Mouse (Mus musculus): ENCODE data around the gene Zbtb38.
A peak's percentile ranks its signal among the peaks of the same experiment; 100 is the strongest.

Zbtb38 gene

DNA sequence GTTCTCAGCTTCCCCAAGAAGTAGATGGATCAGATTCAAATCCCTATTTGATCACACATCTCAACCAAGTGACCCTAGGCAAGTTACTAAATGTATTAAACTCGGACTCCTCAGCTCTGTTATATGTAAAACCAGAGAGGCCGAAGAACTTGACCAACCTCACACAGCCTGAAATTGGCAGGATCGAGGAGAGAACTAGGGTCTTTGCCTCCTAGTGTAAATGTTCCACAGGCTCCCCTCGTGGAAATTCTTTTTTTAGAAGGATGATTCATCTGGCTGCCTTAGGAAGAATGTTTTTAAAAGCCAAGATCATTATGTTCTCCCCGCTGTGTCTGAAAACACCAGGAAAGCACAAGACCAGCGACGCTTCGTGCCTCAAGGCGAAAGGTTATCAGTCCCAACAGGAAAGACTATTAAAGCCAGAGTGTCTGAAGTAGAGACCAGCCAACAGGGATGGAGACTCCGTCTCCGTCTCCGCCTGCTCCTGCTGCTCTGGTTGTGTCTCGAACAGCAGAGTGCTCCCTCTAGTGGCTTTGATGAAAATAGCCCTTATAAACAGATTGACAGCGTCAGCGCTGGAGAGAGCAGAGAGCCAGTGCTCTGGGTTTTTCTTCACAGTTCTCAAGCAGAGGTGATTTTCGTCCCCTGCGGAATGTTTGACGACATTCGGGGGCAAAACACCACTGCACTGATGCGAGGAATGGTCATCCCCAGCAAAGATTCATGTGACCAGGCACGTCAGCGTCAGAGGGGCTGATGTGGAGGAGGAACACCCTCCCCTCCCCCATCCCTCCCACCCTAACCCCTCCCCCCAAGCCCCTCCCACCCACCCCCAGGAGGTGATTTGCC, 6.3 kb upstream of the Zbtb38 start:
- peak; percentile 32 to 34 for DNase-seq (ENCODE audit: low read depth in 1 of 2, low spot score in 2 of 2)

DNA sequence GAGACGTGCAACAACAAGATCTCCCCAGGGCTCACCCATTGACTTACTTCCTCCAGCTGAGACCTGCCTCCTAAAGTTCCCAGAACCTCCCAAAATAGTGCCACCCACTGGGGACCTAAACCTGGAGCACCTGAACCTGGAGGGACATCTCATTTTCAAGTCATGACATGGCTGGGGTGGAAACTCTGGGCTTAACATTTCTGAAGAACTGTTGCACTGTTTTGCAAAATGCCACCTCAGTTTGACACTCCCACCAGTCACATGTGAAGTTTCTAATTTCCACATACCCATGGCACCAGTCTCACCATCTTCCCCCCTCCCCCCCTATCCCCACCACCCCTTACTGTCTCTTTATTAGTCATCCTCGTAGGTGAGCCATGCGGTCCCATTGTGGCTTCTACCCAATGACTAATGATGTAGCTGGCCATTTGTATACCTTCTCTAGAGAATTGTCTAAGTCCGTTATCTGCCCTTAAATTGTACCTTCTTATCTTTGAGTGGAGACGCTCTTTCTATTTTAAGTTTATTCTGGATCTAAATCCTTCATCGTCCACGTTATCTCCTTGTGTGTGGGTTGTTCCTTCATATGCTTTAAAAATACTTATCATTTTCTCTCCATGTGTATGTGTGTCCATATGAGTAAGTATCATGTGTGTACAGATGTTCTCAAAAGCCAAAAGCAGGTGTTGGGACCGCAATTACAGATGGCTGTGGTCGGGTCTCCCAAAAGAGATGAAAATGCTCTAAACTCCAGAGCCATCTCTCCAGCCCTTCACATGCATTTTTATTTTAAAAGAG, 4.2 kb upstream of the Zbtb38 start:
- DNase-seq (ENCODE audit: low read depth in 1 of 2, low spot score in 2 of 2), result no peak

DNA sequence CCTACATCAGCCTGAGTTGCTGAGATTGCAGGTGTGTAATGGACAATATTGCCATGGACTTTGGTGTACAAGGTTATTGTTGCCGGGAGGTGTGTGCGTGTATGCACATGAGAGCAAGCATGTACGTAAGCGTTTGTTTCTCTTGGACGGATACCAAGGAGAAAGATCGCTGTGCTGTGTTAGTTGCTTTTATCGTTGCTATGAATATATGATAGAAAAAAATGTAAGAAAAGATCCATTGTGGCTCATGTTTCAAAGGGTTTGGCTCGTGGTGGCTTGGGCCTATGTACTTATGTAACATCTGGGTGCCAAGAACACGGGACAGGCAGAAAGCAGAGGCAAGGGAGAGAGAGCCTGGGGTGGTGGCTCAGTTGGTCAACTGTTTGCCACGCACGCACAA, 3.1 kb upstream of the Zbtb38 start:
- no peak for DNase-seq (ENCODE audit: low read depth in 1 of 2, low spot score in 2 of 2)

DNA sequence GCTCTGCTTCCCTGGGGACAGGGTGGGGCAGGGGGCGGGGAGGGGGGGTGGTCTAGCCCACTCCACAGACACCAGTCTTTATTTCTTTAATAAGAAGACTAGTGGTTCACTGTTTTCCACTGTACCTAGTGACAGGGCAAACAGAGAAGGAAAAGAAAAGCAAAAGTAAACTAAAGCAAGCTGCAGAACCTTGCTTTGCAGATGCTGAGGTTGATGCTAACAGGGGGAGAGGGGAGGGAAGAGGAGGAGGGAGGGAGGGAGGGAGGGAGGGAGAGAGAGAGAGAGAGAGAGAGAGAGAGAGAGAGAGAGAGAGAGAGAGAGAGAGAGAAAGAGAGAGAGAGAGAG, 2.0 kb upstream of the Zbtb38 start:
- DNase-seq (ENCODE audit: low read depth in 1 of 2, low spot score in 2 of 2), result no peak

DNA sequence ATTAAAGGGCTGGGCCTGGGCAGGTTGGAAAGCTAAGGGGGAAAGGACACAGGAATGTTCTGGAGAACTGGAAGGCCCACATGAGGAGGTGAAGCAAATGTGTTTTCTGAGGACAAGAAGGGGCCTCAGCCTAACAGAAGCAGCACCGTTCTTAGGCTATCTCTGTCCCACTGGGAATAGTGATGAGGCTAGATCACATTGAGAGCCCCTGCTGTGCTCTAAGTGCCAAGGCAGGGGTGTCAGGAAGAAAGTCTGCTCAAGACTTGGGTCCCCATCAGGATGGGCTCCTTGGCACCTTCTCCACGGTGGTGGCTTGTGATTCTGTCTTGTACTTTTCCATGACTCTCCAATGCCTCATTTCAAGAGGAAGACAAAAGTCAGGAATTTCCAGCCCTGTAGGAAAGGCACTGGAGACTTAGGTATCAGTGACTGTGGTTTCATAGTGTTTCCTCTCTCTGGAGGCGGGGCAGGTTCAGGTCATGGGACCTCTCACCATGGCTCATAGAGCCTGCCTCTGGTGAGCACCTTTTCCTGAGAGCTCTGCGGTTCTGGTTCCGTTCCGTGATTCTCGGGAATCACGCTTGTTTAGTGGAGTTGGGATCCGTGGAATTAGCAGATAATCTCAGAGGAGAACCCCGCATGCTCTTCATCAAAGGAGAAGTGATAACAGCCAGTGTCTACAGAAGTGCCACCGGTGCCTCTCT, 1.4 kb upstream of the Zbtb38 start:
- DNase-seq (ENCODE audit: low read depth in 1 of 2, low spot score in 2 of 2), result no peak

DNA sequence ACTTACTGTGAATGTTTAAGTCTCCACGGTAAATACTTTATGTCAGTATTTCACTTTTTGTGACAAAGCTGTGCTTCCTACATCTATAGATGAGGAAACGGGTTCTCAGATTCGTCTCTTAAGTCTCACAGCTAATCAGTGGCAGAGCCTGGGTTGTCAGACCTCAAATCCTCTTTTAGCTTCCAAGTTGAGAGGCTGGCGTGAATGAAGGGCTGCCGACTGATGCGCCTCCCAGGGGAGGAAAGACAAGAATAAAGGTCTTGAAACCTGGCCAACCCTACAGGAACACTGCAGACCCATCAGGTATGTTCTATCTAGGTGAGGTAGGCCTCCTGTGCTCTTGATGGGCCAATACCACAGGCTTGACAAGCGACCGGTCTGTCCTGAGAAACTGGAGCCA, 761 bp upstream of the Zbtb38 start:
- DNase-seq (ENCODE audit: low read depth in 1 of 2, low spot score in 2 of 2), result no peak

DNA sequence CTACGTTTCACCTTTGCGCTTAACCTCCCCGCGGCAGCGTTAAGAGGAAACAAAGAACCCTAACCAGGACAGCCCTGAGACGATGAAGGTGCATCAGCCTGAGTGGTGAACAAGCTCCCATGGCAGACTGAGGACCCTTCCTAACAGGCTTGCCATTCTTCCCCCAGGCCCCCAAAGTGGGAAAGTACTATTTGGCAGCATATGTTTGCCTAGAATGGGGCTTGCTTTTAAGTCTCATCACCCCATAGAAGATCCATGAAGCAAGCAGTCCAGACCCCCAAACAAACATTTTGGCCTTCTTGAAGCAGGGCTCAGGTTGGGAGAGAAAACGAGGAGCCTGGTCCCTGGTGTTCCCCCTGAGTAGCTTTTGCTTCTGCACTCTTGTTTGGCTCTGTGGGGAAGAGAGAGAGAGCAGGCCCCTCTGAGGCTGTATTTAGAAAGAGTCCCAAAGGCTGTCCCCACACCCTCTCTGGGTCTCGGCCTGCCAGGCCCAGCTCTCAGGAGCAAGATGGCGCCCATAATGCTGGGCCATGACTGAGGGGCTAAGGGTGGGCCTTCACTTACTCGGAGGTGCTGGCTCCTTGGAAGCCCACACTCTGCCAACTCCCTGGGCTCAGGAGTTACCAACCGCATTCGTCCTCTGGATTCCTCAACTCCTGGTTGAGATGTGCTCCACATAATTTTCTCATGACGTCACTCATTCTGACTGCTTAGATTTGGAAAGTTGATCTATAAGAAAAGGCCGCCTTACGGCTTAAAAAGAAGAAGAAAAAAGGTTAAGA, 619 bp downstream of the Zbtb38 start:
- no peak for DNase-seq (ENCODE audit: low read depth in 1 of 2, low spot score in 2 of 2)

DNA sequence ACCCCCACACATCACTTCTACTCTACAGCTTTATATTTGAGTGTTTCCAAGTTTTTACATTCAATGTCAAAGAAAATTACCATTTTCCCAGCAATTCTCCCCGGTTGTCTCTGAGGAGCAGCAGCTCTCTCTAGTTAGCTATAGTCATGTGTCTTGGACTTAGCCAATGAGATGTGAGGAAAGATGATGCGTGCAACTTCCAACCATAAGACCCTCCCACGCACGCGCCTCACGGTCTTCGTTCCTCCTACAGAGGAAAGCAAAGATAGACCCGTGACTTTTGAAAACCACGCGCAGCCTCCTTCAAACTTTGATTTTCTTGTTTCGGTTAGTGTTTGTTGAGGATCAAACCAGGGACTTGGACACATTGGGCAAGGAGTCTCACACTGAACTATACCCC, 2.0 kb downstream of the Zbtb38 start:
- DNase-seq (ENCODE audit: low read depth in 1 of 2, low spot score in 2 of 2), result no peak

DNA sequence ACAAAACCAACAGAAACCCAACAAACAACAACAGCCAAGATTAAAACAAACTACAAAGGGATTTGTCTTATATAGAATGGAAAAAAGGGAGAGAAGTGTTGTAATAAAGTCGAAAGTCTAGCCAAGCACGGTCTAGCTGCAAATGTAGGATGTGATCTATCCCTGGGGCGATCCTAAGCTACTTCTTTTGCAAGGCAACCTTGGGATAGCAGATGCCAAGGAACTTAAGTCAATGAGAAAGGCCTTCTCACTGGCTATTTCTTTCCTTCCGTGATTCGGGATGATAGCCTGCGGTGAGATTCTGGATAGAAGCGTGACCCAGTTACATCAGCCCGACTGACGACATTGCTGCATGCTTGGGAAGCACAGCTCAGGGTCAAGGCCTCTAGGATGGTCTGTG, 6.1 kb downstream of the Zbtb38 start:
- DNase-seq (ENCODE audit: low read depth in 1 of 2, low spot score in 2 of 2), result no peak

DNA sequence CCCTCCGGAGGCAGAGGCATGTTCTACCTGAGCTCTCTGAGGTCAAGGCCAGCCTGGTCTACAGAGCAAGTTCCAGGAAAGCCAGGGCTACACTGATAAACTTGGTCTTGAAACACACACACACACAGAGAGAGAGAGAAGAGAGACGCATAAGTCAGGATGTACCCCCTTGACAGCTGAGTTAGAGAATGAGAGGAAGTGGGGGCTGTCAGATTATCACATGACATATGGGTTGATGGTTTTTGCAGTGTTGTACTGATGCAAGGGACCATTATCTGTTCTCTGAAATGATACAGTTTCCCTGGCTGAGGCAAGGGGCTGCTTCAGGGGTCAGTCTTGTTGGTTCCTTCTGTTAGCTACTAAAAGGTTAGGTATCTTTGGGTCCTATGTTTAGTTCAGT, 7.7 kb downstream of the Zbtb38 start:
- no peak for DNase-seq (ENCODE audit: low read depth in 1 of 2, low spot score in 2 of 2)

DNA sequence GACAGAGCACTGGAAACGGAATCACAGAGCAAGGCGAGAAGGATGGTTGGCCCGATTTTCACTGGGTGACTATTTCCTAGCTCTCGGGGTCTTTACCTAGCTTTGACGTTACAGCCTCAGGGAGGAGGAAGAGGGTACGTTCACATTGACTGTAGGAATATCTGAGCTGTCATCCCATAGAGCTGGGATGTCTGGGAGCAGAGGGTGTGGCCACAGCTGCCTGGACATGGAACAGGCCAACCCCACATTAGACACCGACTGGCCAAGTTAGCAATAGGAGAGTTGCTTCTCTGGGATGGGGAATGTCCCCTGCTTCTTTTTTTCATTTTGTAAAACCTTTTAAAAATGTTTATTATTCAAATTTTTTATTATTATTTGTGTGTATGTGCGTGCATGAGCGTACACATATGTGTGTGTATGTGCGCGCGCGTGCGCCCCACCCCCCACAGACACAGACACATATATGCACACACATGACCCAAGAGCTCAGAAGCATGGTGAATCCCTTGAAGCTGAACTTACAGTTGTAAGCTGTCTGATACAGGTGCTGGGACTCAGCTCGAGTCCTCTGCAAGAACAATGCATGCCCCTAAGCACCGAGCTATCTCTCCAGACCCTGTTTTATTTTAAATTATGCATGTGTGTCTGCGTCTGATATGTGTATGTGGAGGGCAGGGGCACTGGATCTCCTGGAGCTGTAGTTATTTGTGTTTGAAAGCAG, 11.1 kb downstream of the Zbtb38 start:
- DNase-seq (ENCODE audit: low read depth in 1 of 2, low spot score in 2 of 2), result no peak

DNA sequence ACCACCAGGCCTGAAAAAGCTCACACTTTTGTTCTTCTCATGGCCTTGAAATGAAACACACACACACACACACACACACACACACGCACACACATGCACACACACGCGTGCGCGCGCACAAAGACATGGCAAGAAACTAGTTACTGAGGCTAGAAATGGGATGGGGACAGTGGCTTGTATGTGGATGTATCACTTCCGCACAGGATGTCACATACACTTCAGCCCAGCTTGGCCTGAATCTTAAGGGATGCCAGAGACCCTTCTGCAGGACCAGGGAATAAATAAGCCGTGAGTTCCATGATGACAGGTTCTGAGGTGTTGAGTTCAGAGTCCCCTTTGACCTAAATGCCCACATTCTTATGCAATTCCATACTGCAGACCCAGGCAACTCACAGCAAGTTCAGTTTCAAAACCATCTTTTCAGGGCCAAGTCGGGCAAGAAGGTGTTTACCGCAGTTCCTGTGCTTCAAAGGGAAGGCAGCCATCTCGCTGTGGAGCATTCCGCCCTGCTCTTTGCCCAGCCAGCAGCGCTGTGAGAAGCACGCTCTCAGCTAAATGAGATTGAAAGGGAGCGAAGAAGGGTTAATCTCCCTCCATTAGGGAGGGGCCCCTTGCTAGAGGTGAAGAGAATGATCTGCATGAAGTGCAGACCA, 11.8 kb downstream of the Zbtb38 start:
- no peak for DNase-seq (ENCODE audit: low read depth in 1 of 2, low spot score in 2 of 2)

DNA sequence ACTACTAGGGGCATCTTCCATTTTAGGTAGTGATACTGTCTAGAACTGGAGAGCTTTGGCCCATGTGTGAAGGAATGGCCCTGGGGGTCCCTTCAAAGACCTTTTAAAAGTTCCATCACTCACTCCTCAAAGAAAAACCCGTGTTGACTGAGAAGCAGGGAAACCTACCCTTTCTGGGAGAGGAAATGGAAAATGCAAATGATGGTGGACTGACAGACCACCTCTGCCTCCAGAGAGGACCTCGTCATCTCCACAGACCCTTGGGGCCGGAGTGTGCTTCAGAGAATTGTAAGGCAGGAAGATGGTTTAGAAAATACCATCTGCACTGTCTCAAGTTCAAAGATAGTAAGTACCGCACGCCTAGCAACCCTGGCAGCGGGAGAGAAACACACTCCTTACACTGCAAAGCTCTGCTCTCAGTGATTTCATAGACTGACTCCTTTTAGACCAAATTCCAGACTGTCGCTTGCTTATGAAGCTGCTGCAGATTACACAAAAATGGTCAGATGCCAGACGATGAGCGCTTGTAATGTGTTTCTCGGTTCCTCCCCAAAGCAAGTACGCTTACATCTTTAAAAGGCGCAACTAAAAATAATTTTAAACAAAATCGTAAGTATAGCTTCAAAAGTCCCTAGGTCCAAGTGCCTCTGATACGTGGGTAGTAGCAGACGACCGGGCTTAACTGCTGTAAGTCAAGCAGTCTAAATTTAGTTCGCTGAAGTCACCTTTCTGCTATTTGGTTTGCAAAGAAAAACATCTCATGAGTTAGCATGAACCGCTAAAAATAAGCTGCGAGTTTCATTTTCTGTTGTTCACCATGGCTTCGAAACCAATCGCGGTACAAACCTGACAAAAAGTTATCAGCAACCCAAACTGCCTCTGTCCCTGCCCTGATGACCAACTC, 12.6 kb downstream of the Zbtb38 start:
- no peak for DNase-seq (ENCODE audit: low read depth in 1 of 2, low spot score in 2 of 2)

DNA sequence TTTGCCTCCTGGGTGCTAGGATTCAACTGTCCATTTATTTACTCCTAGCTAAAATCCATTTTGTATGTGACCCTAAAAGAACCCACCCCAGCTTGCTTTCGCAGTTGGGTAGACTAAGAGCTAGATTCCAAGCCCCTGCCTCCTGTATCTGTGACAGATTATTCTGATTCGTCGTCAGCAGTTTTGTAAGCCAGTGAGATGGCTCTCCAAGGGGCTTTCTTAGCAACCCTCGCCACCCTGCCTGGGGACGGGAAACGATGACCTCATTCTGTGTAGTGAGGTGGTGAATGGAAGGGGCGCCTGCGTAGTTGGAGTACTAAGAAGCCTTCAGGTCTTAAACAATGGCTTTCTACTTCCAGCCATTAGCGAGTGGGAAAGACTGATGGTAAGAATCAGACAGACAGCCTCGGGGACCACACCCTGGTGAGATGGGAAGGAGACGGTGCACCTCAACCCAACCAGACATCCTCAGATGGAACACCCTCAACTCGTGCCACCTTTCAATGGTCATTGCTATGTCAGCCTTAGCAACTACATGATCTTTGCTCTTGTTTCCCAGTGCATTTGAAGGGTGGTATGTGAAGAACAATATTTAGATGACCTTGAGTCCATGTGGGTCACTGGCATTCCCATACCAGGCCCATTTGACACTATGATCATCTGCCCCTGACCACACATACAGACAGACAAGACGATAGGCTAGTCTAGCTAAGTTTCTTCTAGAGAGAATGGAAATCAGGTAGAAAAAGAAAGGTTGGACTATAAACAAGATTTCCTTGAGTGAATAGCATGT, 13.9 kb downstream of the Zbtb38 start:
- DNase-seq (ENCODE audit: low read depth in 1 of 2, low spot score in 2 of 2), result no peak

DNA sequence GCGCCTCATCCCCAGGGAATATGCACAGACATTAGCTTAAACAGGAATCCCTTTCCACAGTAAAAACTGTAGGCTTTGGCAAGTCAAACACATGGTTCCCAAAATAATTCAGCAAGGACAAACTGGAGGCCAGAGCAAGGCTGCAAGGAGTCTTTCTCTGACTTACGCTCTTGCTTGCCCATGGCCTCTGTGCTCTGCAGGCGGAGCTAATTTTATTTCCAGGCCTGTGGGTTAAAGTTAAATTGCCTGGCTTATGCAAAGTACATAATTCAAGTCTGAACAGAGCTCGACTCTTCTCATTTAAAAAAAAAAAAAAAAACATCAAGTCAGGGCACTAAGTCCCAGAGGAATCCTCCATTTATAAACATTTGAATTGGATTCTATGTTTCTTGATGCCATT, 16.7 kb downstream of the Zbtb38 start:
- no peak for DNase-seq (ENCODE audit: low read depth in 1 of 2, low spot score in 2 of 2)

DNA sequence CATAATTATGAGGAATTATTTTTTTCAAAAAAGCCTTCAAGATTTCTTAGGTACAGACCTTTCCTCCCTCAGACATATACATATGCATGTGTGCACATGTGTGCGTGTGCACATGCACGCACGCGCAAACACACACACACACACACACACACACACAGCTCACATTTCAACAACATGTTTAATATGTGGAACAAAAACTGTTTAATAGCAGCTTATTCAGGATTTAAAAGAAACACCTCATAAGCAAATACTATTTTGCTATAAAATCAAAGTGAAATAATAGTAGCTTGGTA, 19.3 kb downstream of the Zbtb38 start:
- DNase-seq (ENCODE audit: low read depth in 1 of 2, low spot score in 2 of 2), result no peak

DNA sequence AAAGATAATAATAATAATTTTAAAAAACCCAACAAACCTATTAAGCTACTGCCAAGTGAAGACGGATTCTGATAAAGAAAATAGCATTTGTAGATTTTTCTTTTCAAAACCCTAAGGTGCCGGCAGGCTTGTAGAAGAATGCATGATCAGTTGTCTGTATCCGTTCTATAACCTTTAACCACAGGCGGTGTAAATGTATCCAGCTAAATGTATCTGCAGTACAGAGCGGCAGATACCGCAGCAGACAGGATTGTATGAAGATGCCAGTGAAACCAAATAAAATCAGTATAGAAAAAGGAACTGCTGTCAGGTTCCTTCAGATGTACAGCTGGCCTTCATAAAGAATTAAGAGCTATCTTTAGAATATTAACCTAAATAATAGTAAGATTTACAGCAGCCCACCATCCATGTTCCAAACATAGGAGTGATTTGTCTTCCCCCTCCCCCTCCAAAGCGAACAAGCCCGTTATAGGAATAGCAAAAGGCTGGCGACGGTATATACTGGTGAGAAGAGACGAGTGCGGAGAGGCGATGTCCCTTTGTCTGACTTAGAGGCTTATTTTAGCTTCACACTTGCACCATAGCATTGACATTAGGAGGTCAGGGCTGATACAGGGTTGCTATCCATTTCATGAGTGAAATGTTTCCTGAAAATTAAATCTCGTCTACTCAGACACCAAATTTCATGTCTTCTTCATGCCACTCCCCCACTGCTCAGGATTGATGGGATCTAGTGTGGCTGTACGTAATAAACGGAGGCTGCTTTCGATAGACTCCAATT, 19.8 kb downstream of the Zbtb38 start:
- no peak for DNase-seq (ENCODE audit: low read depth in 1 of 2, low spot score in 2 of 2)
